Mouse (Mus musculus): ENCODE measurements around the gene Cyp1a2. TPM values are rescaled to one million over a fixed set of nuclear protein-coding genes. Genes with fewer than 3 reads are reported as not detected.

The Cyp1a2 gene
- polyA plus RNA-seq, 1 experiment from 2014 or later = not detected

DNA sequence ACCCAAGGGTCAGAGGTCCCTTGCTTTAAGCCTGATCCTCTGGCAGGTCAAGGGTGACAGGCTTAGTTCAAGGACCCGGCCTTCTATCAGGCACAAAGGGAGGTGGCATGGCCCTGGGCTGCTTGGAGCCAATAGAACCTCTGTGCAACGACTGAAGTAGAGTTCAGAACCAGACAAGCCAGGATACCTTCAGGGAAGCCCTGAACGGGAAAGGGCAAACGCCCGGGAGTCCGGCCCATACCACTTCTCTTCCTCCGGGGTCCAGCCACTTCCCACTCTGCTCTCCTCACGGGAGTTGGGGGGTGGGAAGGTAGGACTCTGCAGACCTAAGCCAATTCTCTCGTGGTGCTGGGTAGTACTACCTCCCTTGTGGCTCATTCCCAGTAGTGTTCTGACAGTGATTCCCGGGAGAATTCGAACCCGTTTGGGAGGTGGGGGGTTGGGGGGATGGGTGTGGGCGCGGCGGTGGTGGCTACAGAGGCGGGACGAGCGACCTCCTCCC, 39.0 kb downstream of the Cyp1a2 start:
- under 1% methylated on average over 18 of the region's 18 CpGs for WGBS
- Histone ChIP-seq H3K9ac (peak overlapping the region; percentile 96), H3K27me3 (ENCODE audit: control insufficient read depth, insufficient read depth, low read length) (no peaks in the 10 kb centered on the region), H3K36me3 (replicated peaks; ENCODE audit: control insufficient read depth, insufficient read depth) (peaks cover 15% of the 10 kb centered on the region), H3K27ac (peak overlapping the region; percentile 92), H3K4me3 (replicated peaks; ENCODE audit: low read length) (peak overlapping the region; percentile 71), H3K4me2 (replicated peaks) (peak overlapping the region; percentile 93), H3K9me3 (ENCODE audit: control insufficient read depth, low read length) (no peaks in the 10 kb centered on the region), H3K4me1 (replicated peaks; ENCODE audit: control insufficient read depth, insufficient read depth, low read length) (peaks cover 50% of the 10 kb centered on the region)
- DNase-seq (ENCODE audit: low spot score) = no peak
- peak; percentile 23 for ATAC-seq (ENCODE audit: low FRiP score)

DNA sequence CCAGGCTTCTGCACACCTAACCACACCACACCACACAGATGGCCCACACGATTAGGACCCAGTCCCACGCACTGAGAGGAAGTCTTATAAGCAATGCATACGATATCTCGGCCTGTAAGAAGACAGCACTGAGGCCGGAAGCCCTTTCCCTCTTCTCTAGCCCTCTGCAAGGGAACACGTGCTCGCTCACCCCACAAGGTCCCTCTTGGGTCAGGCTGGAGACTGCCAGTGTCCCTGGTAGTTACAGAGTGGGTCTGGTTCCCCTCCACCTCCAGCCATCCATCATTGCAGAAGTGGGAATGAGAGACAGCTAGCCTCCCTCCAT, 39.7 kb downstream of the Cyp1a2 start:
- Histone ChIP-seq H3K27ac (no peak overlapping the region), H3K4me2 (replicated peaks) (peak overlapping the region; percentile 93), H3K9me3 (ENCODE audit: control insufficient read depth, low read length) (no peaks in the 10 kb centered on the region), H3K36me3 (replicated peaks; ENCODE audit: control insufficient read depth, insufficient read depth) (peaks cover 15% of the 10 kb centered on the region), H3K4me1 (replicated peaks; ENCODE audit: control insufficient read depth, insufficient read depth, low read length) (peaks cover 56% of the 10 kb centered on the region), H3K9ac (peak overlapping the region; percentile 96), H3K27me3 (ENCODE audit: control insufficient read depth, insufficient read depth, low read length) (no peaks in the 10 kb centered on the region), H3K4me3 (replicated peaks; ENCODE audit: low read length) (peak overlapping the region; percentile 71)
- DNase-seq (ENCODE audit: low spot score) = no peak
- ATAC-seq (ENCODE audit: low FRiP score) = no peak
- 58% methylated on average over 7 of the region's 7 CpGs for WGBS

DNA sequence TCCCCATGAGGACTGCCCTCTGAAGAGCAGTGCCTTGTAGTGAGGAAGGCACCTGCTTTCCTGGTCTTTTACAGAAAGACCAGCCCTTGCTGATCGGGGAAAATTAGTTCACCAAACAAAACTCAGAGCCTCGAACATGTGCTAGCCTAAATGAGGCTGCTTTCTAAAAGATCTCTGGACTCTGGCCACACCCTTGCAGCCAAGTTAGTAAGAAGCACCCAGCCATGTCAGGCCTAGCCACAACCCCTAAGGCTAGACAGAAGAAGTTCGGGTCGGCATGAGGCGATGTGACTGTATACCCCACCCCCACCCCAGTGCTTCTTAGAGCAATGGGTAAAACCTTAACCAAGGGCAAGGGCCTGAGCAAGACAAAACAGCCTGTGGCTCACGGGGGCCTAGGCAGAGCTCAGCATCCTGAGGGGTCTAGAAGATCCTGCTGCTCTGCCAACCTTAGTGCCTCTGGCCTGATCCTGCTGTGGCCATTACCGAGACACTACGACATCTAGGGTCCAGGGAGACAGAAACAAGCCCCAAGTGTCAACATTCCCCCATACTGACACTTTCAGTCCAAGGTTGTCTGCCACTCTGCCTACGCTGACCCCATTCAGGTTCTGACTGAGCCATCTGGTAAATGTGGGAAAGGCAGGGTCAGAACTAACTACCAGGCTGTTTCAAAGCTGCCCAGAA, 40.2 kb downstream of the Cyp1a2 start:
- peak overlapping the region; percentile 71 for H3K4me3 ChIP-seq (replicated peaks; ENCODE audit: low read length)
- ATAC-seq (ENCODE audit: low FRiP score) = no peak
- no peak overlapping the region for H3K27ac ChIP-seq
- peak overlapping the region; percentile 93 for H3K4me2 ChIP-seq (replicated peaks)
- WGBS = 73% methylated on average over 9 of the region's 9 CpGs
- peaks cover 61% of the 10 kb centered on the region for H3K4me1 ChIP-seq (replicated peaks; ENCODE audit: control insufficient read depth, insufficient read depth, low read length)
- DNase-seq (ENCODE audit: low spot score) = no peak
- H3K36me3 ChIP-seq (replicated peaks; ENCODE audit: control insufficient read depth, insufficient read depth) = peaks cover 15% of the 10 kb centered on the region
- H3K9me3 ChIP-seq (ENCODE audit: control insufficient read depth, low read length) = no peaks in the 10 kb centered on the region
- H3K9ac ChIP-seq = peak overlapping the region; percentile 96
- H3K27me3 ChIP-seq (ENCODE audit: control insufficient read depth, insufficient read depth, low read length) = no peaks in the 10 kb centered on the region

DNA sequence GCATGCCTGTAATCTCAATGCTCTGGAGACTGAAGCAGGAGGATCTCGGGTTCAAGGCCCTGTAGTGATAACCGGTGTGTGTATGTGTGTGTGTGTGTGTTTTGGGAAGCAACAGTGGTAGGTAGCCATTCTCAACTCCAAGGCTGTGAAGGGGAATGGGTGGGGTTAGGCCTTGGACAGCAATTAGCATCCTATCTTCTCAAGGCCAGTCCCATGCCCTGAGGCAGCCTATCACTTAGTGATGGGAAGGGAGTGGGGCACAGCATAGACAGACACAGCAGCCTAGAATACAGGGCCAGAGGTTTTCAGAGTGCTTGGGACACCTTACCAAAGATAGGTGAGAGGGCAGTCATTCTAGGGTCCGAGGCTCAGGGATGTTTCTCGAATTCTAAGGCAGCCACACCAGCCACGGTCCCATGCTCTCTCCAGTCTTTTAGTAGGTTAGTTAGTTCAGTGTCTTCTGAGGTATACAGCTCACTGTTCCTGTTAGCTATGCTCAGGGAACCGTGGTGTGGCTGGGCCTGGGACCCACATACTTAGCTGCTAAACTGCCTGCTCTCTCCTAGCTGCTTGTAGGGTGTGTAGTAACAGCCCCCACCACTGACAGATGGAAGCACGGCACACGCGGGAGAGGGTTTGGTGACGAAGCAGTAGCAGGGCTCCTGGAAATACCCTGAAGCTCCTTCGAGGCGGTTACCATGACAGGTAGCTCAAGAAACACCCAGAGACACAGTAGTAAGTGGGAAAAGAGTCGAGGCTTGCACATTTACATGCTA, 41.5 kb downstream of the Cyp1a2 start:
- 81% methylated on average over 13 of the region's 13 CpGs for WGBS

DNA sequence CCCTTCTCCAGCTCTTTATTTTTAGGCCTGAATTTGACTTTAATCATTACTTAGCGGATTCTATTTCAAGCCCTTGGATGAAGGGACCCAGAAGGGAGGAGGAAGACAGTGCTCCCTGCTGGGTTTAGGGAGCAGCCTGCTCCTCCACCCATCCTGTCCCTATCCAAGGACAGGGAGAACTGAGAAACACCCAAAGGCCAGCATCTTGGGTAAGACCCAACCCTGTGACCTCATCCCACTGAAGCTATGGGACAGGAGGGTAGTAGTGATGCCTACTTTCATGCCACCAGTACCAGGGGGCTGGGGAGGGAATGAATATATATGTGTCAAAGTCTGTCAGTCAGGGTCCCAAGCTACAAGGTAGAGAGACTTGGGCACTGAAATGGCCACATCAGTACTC, 42.5 kb downstream of the Cyp1a2 start:
- WGBS = 79% methylated on average over 1 of the region's 1 CpGs
- ATAC-seq (ENCODE audit: low FRiP score) (no peak), DNase-seq (ENCODE audit: low spot score) (no peak)
- Histone ChIP-seq H3K27ac (no peak overlapping the region), H3K4me3 (replicated peaks; ENCODE audit: low read length) (no peak overlapping the region), H3K36me3 (replicated peaks; ENCODE audit: control insufficient read depth, insufficient read depth) (peaks cover 15% of the 10 kb centered on the region), H3K27me3 (ENCODE audit: control insufficient read depth, insufficient read depth, low read length) (no peaks in the 10 kb centered on the region), H3K4me1 (replicated peaks; ENCODE audit: control insufficient read depth, insufficient read depth, low read length) (peaks cover 71% of the 10 kb centered on the region), H3K9me3 (ENCODE audit: control insufficient read depth, low read length) (no peaks in the 10 kb centered on the region), H3K4me2 (replicated peaks) (peak overlapping the region; percentile 26), H3K9ac (0 out of 2 replicates have a peak overlapping the region, but pooled peaks have one; percentile 48)

More for the DNA sequence above, 41.5 kb downstream of the Cyp1a2 start:
- no peak overlapping the region for H3K9ac ChIP-seq
- peaks cover 15% of the 10 kb centered on the region for H3K36me3 ChIP-seq (replicated peaks; ENCODE audit: control insufficient read depth, insufficient read depth)
- no peaks in the 10 kb centered on the region for H3K9me3 ChIP-seq (ENCODE audit: control insufficient read depth, low read length)
- ATAC-seq (ENCODE audit: low FRiP score) = no peak
- H3K4me1 ChIP-seq (replicated peaks; ENCODE audit: control insufficient read depth, insufficient read depth, low read length) = peaks cover 71% of the 10 kb centered on the region
- H3K27ac ChIP-seq = no peak overlapping the region
- no peaks in the 10 kb centered on the region for H3K27me3 ChIP-seq (ENCODE audit: control insufficient read depth, insufficient read depth, low read length)
- no peak for DNase-seq (ENCODE audit: low spot score)
- H3K4me3 ChIP-seq (replicated peaks; ENCODE audit: low read length) = no peak overlapping the region
- H3K4me2 ChIP-seq (replicated peaks) = peak overlapping the region; percentile 93; the same call in 1 of the 2 replicates

DNA sequence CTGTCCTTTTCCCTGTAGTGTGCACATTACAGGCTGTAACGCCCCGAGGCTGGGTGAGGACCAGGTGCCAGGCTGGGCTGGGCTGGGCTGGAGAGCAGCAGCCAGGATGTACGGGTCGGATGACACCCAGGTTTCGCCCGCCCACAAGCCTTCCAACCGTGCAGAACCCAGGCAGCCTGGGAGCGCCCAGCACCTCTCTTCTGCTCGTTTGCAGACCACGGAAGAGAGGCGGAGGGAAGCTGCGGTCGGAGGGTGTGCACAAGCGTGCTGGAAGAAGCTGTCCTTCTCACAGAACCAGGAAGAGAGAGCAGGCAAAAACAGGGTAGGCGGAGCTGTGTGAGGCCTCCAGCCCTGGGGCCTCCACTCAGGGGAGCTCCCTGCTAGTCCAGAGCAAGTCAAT, 43.1 kb downstream of the Cyp1a2 start:
- peak overlapping the region; percentile 26 for H3K4me2 ChIP-seq (replicated peaks)
- no peak overlapping the region for H3K4me3 ChIP-seq (replicated peaks; ENCODE audit: low read length)
- peak overlapping the region; percentile 47; the same call in 1 of the 2 replicates for H3K27ac ChIP-seq

DNA sequence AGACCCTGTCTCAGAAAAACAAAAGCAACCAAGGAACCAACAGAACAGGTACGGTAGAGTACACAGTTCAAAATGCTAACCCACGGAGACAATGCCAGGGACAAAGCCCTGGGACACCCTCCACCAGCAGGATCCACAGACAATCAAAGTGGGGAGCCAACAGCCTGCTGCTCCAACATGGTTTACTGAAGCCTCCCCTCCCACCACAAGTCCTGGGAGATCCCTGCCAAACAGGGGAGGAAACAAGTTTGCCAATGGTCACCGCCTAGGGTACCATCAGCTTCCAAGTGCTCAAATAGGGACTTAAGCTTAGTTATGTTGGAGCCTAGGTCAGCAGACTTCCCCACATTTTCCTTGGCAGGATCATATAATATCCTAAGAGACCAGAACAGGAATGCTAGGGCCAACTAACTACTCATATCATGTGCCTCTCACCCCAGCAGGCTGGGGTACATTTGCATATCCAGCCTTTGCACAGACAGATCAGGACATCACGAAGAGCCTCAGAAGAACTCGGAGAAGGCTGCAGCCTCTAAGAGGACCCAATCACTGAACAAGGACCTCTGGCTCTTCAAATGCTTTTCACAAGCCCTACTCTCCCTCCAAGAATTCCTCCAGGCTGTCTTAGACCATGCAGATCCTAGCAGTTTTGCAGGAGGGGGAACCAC, 43.7 kb downstream of the Cyp1a2 start:
- ATAC-seq (ENCODE audit: low FRiP score) (no peak), DNase-seq (ENCODE audit: low spot score) (no peak)
- 67% methylated on average over 5 of the region's 5 CpGs for WGBS
- Histone ChIP-seq H3K27ac (peak overlapping the region; percentile 47; the same call in 1 of the 2 replicates), H3K4me1 (replicated peaks; ENCODE audit: control insufficient read depth, insufficient read depth, low read length) (peaks cover 71% of the 10 kb centered on the region), H3K36me3 (replicated peaks; ENCODE audit: control insufficient read depth, insufficient read depth) (peaks cover 15% of the 10 kb centered on the region), H3K9ac (peak overlapping the region; percentile 48), H3K4me3 (replicated peaks; ENCODE audit: low read length) (no peak overlapping the region), H3K9me3 (ENCODE audit: control insufficient read depth, low read length) (no peaks in the 10 kb centered on the region), H3K27me3 (ENCODE audit: control insufficient read depth, insufficient read depth, low read length) (no peaks in the 10 kb centered on the region), H3K4me2 (replicated peaks) (peak overlapping the region; percentile 26)

More for the DNA sequence above, 43.1 kb downstream of the Cyp1a2 start:
- whole genome bisulfite sequencing = 33% methylated on average over 15 of the region's 15 CpGs
- no peaks in the 10 kb centered on the region for H3K27me3 ChIP-seq (ENCODE audit: control insufficient read depth, insufficient read depth, low read length)
- DNase-seq (ENCODE audit: low spot score) (no peak), ATAC-seq (ENCODE audit: low FRiP score) (no peak)
- H3K9ac ChIP-seq = peak overlapping the region; percentile 48
- H3K4me1 ChIP-seq (replicated peaks; ENCODE audit: control insufficient read depth, insufficient read depth, low read length) = peaks cover 71% of the 10 kb centered on the region
- peaks cover 15% of the 10 kb centered on the region for H3K36me3 ChIP-seq (replicated peaks; ENCODE audit: control insufficient read depth, insufficient read depth)
- H3K9me3 ChIP-seq (ENCODE audit: control insufficient read depth, low read length) = no peaks in the 10 kb centered on the region

DNA sequence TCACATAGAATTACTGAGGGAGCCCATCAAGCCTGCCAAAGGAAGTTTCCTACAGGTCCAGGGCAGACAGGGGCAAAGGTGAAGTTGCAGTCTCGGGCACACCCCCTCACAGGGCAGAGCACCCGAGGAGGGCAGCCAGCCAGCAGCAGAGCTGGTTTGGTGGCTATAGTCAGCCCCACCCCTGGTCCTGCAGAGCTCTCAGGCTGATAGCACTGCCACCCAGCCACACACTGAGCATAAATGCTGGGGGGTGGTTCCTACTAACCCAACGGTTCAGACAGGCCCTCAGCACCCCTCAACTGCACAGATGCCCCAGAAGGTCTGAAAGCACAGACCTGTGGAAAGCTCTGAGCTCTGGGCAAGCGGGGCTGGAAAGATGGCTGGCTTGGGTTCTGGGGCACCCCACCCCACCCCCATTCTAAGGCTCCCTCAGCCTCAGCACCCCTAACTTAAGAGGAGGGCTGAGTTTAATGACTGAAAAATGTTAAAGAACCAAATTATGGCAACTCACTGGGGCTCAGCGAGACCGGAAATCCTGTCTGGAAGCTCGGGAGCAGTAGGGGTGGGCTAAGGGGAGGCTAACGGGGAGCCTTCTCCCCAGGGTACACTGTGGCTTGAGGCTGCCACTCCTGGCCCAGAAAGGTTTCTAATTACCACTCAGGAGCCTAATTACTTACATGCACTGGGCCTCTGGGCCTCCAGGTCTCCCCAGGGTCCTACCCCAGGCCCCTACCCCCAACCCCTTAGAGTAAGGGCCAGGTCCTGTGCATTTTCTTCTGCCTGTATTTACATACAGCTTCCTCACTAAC, 44.6 kb downstream of the Cyp1a2 start:
- peak overlapping the region; percentile 48 for H3K27ac ChIP-seq
- peaks cover 66% of the 10 kb centered on the region for H3K4me1 ChIP-seq (replicated peaks; ENCODE audit: control insufficient read depth, insufficient read depth, low read length)
- no peak overlapping the region for H3K4me3 ChIP-seq (replicated peaks; ENCODE audit: low read length)
- peak overlapping the region; percentile 3; the same call in 1 of the 2 replicates for H3K4me2 ChIP-seq (replicated peaks)
- WGBS = 45% methylated on average over 8 of the region's 8 CpGs
- no peaks in the 10 kb centered on the region for H3K9me3 ChIP-seq (ENCODE audit: control insufficient read depth, low read length)
- H3K9ac ChIP-seq = peak overlapping the region; percentile 20; the same call in 1 of the 2 replicates
- H3K36me3 ChIP-seq (replicated peaks; ENCODE audit: control insufficient read depth, insufficient read depth) = peaks cover 15% of the 10 kb centered on the region
- ATAC-seq (ENCODE audit: low FRiP score) (no peak), DNase-seq (ENCODE audit: low spot score) (no peak)
- no peaks in the 10 kb centered on the region for H3K27me3 ChIP-seq (ENCODE audit: control insufficient read depth, insufficient read depth, low read length)
